Mouse (Mus musculus) heart, postnatal 0 days (tissue): ENCODE data around the gene Socs4.

Experiments used
- CTCF ChIP-seq: IDR thresholded peaks from 2 replicates; pipeline ENCODE4 v1.5.1; 2016; ENCODE audit warnings: antibody characterized with exemption, control low read depth, low read depth
- EP300 ChIP-seq: IDR thresholded peaks from 2 replicates; pipeline ENCODE4 v1.6.1; 2016; ENCODE audit warnings: antibody characterized with exemption, low read depth

DNA sequence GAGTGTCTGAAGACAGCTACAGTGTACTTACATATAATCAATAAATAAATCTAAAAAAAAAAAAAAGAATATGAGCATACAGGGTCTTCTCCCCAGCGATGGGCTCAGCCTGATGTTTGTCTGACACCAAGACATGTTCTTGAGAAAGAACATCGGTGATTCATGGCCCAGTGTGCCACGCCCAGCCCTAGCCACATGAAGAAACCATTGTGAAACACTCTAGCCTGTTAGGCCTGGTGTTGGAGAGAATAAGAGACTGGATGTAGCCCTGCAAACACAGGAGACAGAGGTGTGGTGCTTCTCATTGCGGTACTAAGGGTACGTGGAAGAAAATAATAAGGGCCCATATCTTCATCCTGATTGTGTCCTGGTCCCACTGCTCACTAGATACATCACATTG, 50.6 kb downstream of the Socs4 start:
- TF ChIP-seq CTCF (no peak), EP300 (no peak)
